Mouse (Mus musculus) ES-E14 (cell line): ENCODE results near the gene Ccser2. TPM values are rescaled to one million over a fixed set of nuclear protein-coding genes. Genes with fewer than 3 reads are reported as not detected.

Source experiments
- DNase-seq: peaks from one replicate; pipeline ENCODE4 v3.0.0-alpha.2; 2013; ENCODE audit warnings: low read depth, low spot score
- H3K27ac ChIP-seq: 2 replicates; pipeline ENCODE4 v1.5.1; 2012; ENCODE audit warnings: low read depth, mild to moderate bottlenecking, low read length, moderate library complexity, mixed read lengths; ENCODE audit not compliant: poor library complexity, insufficient read depth, severe bottlenecking
- H3K36me3 ChIP-seq: 2 replicates; pipeline ENCODE4 v1.6.1; 2012; ENCODE audit warnings: mild to moderate bottlenecking, low read length, moderate library complexity, mixed read lengths; ENCODE audit not compliant: control insufficient read depth, poor library complexity, insufficient read depth, severe bottlenecking
- H3K4me1 ChIP-seq, 2 experiments: fragments of 150-350 bp in 1 of 2; sonication (generic) in 1 of 2; 2 replicates each; pipeline ENCODE4 v1.6.1; 2012; ENCODE audit warnings: low read length in 2 of 2, mild to moderate bottlenecking in 1 of 2, mixed read lengths in 1 of 2; ENCODE audit not compliant: control insufficient read depth in 2 of 2, insufficient read depth in 2 of 2, poor library complexity in 1 of 2
- H3K4me3 ChIP-seq, 2 experiments: fragments of 150-350 bp in 1 of 2; sonication (generic) in 1 of 2; 2 replicates each; pipeline ENCODE4 v1.5.1; 2012; ENCODE audit warnings: low read length in 2 of 2, low read depth in 1 of 2, mild to moderate bottlenecking in 1 of 2, mixed read lengths in 1 of 2; ENCODE audit not compliant: insufficient read depth in 1 of 2, poor library complexity in 1 of 2, severe bottlenecking in 1 of 2
- H3K9ac ChIP-seq: 2 replicates; pipeline ENCODE4 v1.6.1; 2012; ENCODE audit warnings: low read depth, mild to moderate bottlenecking, low read length, mixed read lengths; ENCODE audit not compliant: poor library complexity, insufficient read depth, severe bottlenecking
- H3K9me3 ChIP-seq: fragments of 150-350 bp; sonication (generic); 2 replicates; pipeline ENCODE4 v1.6.1; 2012; ENCODE audit warnings: low read depth, mild to moderate bottlenecking, low read length; ENCODE audit not compliant: control insufficient read depth, insufficient read depth
- CHD2 ChIP-seq: IDR thresholded peaks from 2 replicates; pipeline ENCODE4 v1.6.1; 2014; ENCODE audit warnings: mild to moderate bottlenecking, low read depth, low read length, inconsistent platforms
- HCFC1 ChIP-seq: IDR thresholded peaks from 2 replicates; pipeline ENCODE4 v1.6.1; 2012; ENCODE audit warnings: low read length, inconsistent platforms, borderline replicate concordance; ENCODE audit not compliant: insufficient read depth
- MAFK ChIP-seq: IDR thresholded peaks from 2 replicates; pipeline ENCODE4 v1.6.1; 2014; ENCODE audit warnings: mild to moderate bottlenecking, low read depth, low read length, inconsistent platforms; ENCODE audit not compliant: insufficient read depth
- ZC3H11A ChIP-seq: IDR thresholded peaks from 2 replicates; pipeline ENCODE4 v1.6.1; 2012; ENCODE audit warnings: low read depth, mild to moderate bottlenecking, inconsistent platforms, low read length, borderline replicate concordance
- ZNF384 ChIP-seq: IDR thresholded peaks from 2 replicates; pipeline ENCODE4 v1.6.1; 2012; ENCODE audit warnings: low read depth, low read length, inconsistent platforms
- in situ Hi-C, 2 experiments: fragments of 600-800 bp; cut with MboI; formaldehyde crosslinking; loops; one replicate each; pipeline ENCODE4 v1.15.1; 2025; ENCODE audit warnings: low sequenced_read_pairs in 2 of 2, inconsistent platforms in 1 of 2; ENCODE audit not compliant: unreplicated experiment in 2 of 2
- total RNA-seq: library from RNA; depleted of rRNA; stranded (reverse); fragments of 300-350 nt; gene quantifications from 2 replicates; pipeline ENCODE4 v1.2.3, GENCODE M21; 2012; rRNA removed

Gene Ccser2
- 10.4 and 19.2 TPM in 2 replicates for total RNA-seq

DNA sequence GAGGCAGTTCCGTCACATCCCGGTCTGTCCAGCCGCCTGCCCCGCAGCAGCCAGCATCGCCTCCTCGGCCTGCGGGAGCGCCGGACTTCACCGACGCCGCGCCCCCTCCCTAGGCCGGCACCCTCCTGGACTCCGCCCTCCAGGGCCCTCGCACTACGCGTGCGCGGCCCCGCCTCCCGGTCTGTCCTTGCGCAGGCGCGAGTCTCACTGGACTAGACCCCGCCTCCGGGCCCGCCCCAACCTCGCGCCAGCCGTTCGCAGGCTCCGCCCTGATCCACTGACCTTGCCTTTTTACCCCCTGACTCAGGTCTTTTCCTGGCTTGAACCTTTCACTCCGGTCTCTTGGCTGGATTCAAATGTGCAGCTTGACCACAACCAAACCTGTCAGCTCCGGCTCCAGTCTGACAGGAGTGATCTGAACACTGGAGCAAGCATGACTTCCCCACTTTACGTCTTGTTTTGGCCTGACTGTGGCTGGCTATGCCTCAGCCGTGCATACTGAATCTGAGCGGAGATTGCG is at the start of gene Ccser2:
Gene Ccser2 (minus strand): TSS at position 150 of the 520 bp plus-strand sequence.
- peak within 1 kb of the TSS; percentile 91 for H3K9ac ChIP-seq
- 0 out of 4 replicates have a peak, but pooled peaks cover 0 to 4% of the 10 kb centered on the region in 2 experiments for H3K4me1 ChIP-seq
- DNase-seq: peak; percentile 85
- no peak within 1 kb of the TSS for H3K27ac ChIP-seq
- H3K36me3 ChIP-seq: no peaks in the 10 kb centered on the region
- H3K9me3 ChIP-seq: no peaks in the 10 kb centered on the region
- peak within 1 kb of the TSS; percentile 81 to 98 for H3K4me3 ChIP-seq
- in situ Hi-C loops: no loop called here
- TF ChIP-seq ZNF384 (no peak), HCFC1 (no peak; the same call in 1 of the 2 replicates), ZC3H11A (no peak), CHD2 (no peak), MAFK (no peak)

DNA sequence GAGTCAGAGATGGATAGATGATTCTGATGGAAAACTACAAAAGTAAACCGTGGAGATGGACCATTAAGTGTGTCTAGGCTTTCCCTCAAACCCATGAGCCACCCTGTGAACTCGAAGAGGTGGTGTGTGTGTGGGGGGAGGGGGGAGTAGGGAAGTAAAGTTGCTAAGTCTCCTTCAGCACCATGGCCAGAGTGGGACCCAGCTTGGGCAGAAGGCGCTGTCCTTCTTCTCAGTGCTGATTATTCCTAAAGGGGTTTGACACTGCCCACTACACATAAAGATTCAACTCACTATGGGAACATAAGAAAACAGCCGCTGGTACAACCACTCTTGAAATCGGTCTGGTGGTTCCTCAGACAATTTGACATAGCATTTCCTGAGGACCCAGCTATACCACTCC is 47.3 kb upstream of the Ccser2 start:
- peak; percentile 22 for DNase-seq

DNA sequence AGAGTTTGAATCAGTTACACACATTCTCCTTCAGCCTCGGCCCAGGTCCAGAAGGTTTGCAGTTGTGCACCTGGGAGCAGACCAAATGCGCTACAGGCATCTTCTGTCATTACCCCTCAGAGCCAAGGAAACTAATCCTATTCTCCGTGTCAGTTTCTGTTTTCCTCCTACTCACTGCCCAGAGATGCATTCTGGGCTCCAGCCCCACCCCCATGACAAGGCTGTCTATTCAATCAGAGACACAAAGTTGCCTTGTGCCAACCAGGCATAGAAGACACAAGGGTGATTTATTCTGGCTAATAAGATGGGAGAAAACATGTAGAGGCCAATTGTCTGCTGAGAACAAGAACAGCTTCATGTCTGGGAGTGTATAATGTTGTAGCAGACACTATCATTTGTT is 45.1 kb upstream of the Ccser2 start:
- in situ Hi-C loops: no loop called here
- Histone ChIP-seq H3K27ac (no peak overlapping the region), H3K36me3 (no peaks in the 10 kb centered on the region), H3K9me3 (no peaks in the 10 kb centered on the region), H3K4me1 (no peaks in the 10 kb centered on the region), H3K4me3 (no peak overlapping the region), H3K9ac (no peak overlapping the region)
- TF ChIP-seq ZNF384 (no peak), ZC3H11A (no peak), MAFK (no peak), HCFC1 (no peak), CHD2 (no peak)
- DNase-seq: no peak

More for the DNA sequence above, 47.3 kb upstream of the Ccser2 start:
- Histone ChIP-seq H3K36me3 (no peaks in the 10 kb centered on the region), H3K4me1 (no peaks in the 10 kb centered on the region), H3K9ac (no peak overlapping the region), H3K9me3 (no peaks in the 10 kb centered on the region), H3K27ac (no peak overlapping the region), H3K4me3 (no peak overlapping the region)
- TF ChIP-seq HCFC1 (no peak), ZNF384 (no peak), CHD2 (no peak), ZC3H11A (no peak), MAFK (no peak)
- in situ Hi-C loops: no loop called here

DNA sequence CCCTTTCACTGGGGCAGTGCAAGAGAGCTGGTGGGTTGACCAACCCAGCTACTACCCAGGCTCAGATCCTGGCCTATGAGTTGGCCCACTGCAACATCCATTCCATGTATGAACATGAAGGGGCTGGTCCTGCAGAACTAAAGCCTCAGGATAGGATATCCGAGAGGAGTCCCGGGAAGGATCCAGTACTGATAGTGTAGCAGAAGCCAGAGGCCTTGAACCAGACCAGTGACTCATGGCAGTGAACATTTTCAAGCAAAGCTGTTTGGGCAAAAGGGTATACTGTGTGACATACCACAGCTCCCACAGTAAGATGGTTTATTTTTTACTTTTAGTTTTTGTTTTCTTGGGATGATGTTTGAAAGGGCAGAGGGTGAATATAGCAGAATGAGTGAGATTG is 41.1 kb upstream of the Ccser2 start:
- Histone ChIP-seq H3K4me3 (no peak overlapping the region), H3K27ac (no peak overlapping the region), H3K36me3 (no peaks in the 10 kb centered on the region), H3K9ac (no peak overlapping the region), H3K9me3 (no peaks in the 10 kb centered on the region), H3K4me1 (no peaks in the 10 kb centered on the region)
- in situ Hi-C loops: no loop called here
- DNase-seq: no peak
- TF ChIP-seq HCFC1 (no peak), CHD2 (no peak), MAFK (no peak), ZNF384 (no peak), ZC3H11A (no peak)
